Mouse (Mus musculus) CH12.LX (cell line): Measurements from ENCODE around the gene Neil1. TPM values are rescaled to one million over a fixed set of nuclear protein-coding genes. Genes with fewer than 3 reads are reported as not detected.

Experiments used
- DNase-seq: peaks from one replicate; pipeline ENCODE4 v3.0.0-alpha.2; 2013; ENCODE audit errors: extremely low read depth
- H3K27ac ChIP-seq: 2 replicates; pipeline ENCODE4 v1.5.1; 2012; ENCODE audit warnings: low read depth, mild to moderate bottlenecking, control low read depth, moderate library complexity; ENCODE audit not compliant: insufficient read depth
- H3K27me3 ChIP-seq: replicated peaks from 2 replicates; pipeline ENCODE3; 2012; ENCODE audit warnings: inconsistent platforms
- H3K36me3 ChIP-seq, 2 experiments: replicated peaks in 1 of 2; 2 replicates each; pipeline versions ENCODE3 to v1.6.1; 2012; ENCODE audit warnings: inconsistent platforms in 1 of 2, low read length in 1 of 2, mild to moderate bottlenecking in 1 of 2, mixed read lengths in 1 of 2, moderate library complexity in 1 of 2; ENCODE audit not compliant: control insufficient read depth in 1 of 2, insufficient read depth in 1 of 2
- H3K4me1 ChIP-seq, 2 experiments: 2 replicates each; pipeline ENCODE4 v1.6.1; 2012; ENCODE audit warnings: inconsistent platforms in 1 of 2, moderate library complexity in 1 of 2; ENCODE audit not compliant: insufficient read depth in 2 of 2, control insufficient read depth in 1 of 2
- H3K4me2 ChIP-seq: 2 replicates; pipeline ENCODE4 v1.6.1; 2012; ENCODE audit warnings: low read depth, mild to moderate bottlenecking, control low read depth; ENCODE audit not compliant: poor library complexity, insufficient read depth, severe bottlenecking
- H3K4me3 ChIP-seq, 3 experiments: fragments of 150-350 bp in 1 of 3; sonication (generic) in 1 of 3; replicated peaks in 1 of 3; 2 replicates each; pipeline versions ENCODE3 to v1.5.1; 2011 to 2012; ENCODE audit warnings: low read depth in 2 of 3, low read length in 2 of 3, mild to moderate bottlenecking in 2 of 3, moderate library complexity in 2 of 3, control low read depth in 1 of 3, improper control_type of control experiment in 1 of 3, inconsistent platforms in 1 of 3, mixed read lengths in 1 of 3; ENCODE audit not compliant: poor library complexity in 1 of 3
- H3K79me2 ChIP-seq: replicated peaks from 2 replicates; pipeline ENCODE4 v1.6.1; 2012; ENCODE audit warnings: mild to moderate bottlenecking, moderate library complexity; ENCODE audit not compliant: control insufficient read depth, poor library complexity, insufficient read depth, severe bottlenecking; ENCODE audit errors: extremely low read depth
- H3K9ac ChIP-seq: 2 replicates; pipeline ENCODE4 v1.6.1; 2012; ENCODE audit warnings: low read depth, mild to moderate bottlenecking, control low read depth, moderate library complexity; ENCODE audit not compliant: insufficient read depth
- H3K9me3 ChIP-seq: replicated peaks from 2 replicates; pipeline ENCODE3; 2012; ENCODE audit warnings: low read length, inconsistent platforms, mixed read lengths
- BHLHE40 ChIP-seq: IDR thresholded peaks from 2 replicates; pipeline ENCODE4 v1.6.1; 2011; ENCODE audit warnings: mild to moderate bottlenecking, low read depth, low read length, improper control_type of control experiment
- CTCF ChIP-seq, 2 experiments: IDR thresholded peaks in 1 of 2; conservative IDR thresholded peaks in 1 of 2; 2 replicates each; pipeline ENCODE4 v1.5.1; 2011 to 2012; ENCODE audit warnings: low read depth in 2 of 2, low read length in 2 of 2, improper control_type of control experiment in 1 of 2, inconsistent platforms in 1 of 2, mild to moderate bottlenecking in 1 of 2, moderate library complexity in 1 of 2
- ELF1 ChIP-seq: IDR thresholded peaks from 2 replicates; pipeline ENCODE4 v1.6.1; 2014; ENCODE audit warnings: low read depth, mild to moderate bottlenecking, inconsistent platforms, low read length, improper control_type of control experiment
- EP300 ChIP-seq: IDR thresholded peaks from 2 replicates; pipeline ENCODE4 v1.6.1; 2011; ENCODE audit warnings: low read length, improper control_type of control experiment
- ETS1 ChIP-seq: conservative IDR thresholded peaks from 2 replicates; pipeline ENCODE4 v1.6.1; 2012; ENCODE audit warnings: low read depth, mild to moderate bottlenecking, inconsistent platforms, low read length, improper control_type of control experiment, moderate library complexity
- HCFC1 ChIP-seq: IDR thresholded peaks from 2 replicates; pipeline ENCODE4 v1.6.1; 2012; ENCODE audit warnings: low read depth, mild to moderate bottlenecking, inconsistent platforms, low read length, improper control_type of control experiment
- IRF4 ChIP-seq: IDR thresholded peaks from 2 replicates; pipeline ENCODE4 v1.6.1; 2014; ENCODE audit warnings: low read depth, mild to moderate bottlenecking, inconsistent platforms, low read length, improper control_type of control experiment
- JUN ChIP-seq: IDR thresholded peaks from 2 replicates; pipeline ENCODE4 v1.6.1; 2011; ENCODE audit warnings: low read depth, mild to moderate bottlenecking, low read length, improper control_type of control experiment, moderate library complexity; ENCODE audit not compliant: insufficient read depth
- MAX ChIP-seq: IDR thresholded peaks from 2 replicates; pipeline ENCODE4 v1.6.1; 2011; ENCODE audit warnings: low read length, improper control_type of control experiment
- MAZ ChIP-seq: IDR thresholded peaks from 2 replicates; pipeline ENCODE4 v1.6.1; 2012; ENCODE audit warnings: low read depth, mild to moderate bottlenecking, inconsistent platforms, low read length, improper control_type of control experiment, moderate library complexity
- MEF2A ChIP-seq: IDR thresholded peaks from 2 replicates; pipeline ENCODE4 v1.6.1; 2014; ENCODE audit warnings: low read depth, mild to moderate bottlenecking, inconsistent platforms, low read length, improper control_type of control experiment, borderline replicate concordance
- MXI1 ChIP-seq: IDR thresholded peaks from 2 replicates; pipeline ENCODE4 v1.6.1; 2011; ENCODE audit warnings: mild to moderate bottlenecking, low read depth, low read length, improper control_type of control experiment
- MYC ChIP-seq: IDR thresholded peaks from 2 replicates; pipeline ENCODE4 v1.6.1; 2011; ENCODE audit warnings: low read depth, mild to moderate bottlenecking, improper control_type of control experiment, low read length
- NELFE ChIP-seq: IDR thresholded peaks from 2 replicates; pipeline ENCODE4 v1.6.1; 2011; ENCODE audit warnings: low read depth, low read length, improper control_type of control experiment
- NRF1 ChIP-seq: IDR thresholded peaks from 2 replicates; pipeline ENCODE4 v1.6.1; 2014; ENCODE audit warnings: low read depth, mild to moderate bottlenecking, inconsistent platforms, low read length, improper control_type of control experiment, moderate library complexity
- RAD21 ChIP-seq: IDR thresholded peaks from 2 replicates; pipeline ENCODE4 v1.6.1; 2011; ENCODE audit warnings: low read depth, mild to moderate bottlenecking, low read length, improper control_type of control experiment, moderate library complexity
- SIN3A ChIP-seq: IDR thresholded peaks from 2 replicates; pipeline ENCODE4 v1.6.1; 2012; ENCODE audit warnings: low read length, improper control_type of control experiment, inconsistent platforms
- SMC3 ChIP-seq: IDR thresholded peaks from 2 replicates; pipeline ENCODE4 v1.6.1; 2011; ENCODE audit warnings: low read depth, low read length, improper control_type of control experiment
- UBTF ChIP-seq: IDR thresholded peaks from 2 replicates; pipeline ENCODE4 v1.6.1; 2012; ENCODE audit warnings: low read depth, mild to moderate bottlenecking, inconsistent platforms, low read length, improper control_type of control experiment, moderate library complexity
- USF1 ChIP-seq: IDR thresholded peaks from 2 replicates; pipeline ENCODE4 v1.6.1; 2014; ENCODE audit warnings: low read depth, mild to moderate bottlenecking, inconsistent platforms, low read length, improper control_type of control experiment
- USF2 ChIP-seq: conservative IDR thresholded peaks from 2 replicates; pipeline ENCODE4 v1.6.1; 2011; ENCODE audit warnings: low read depth, low read length, improper control_type of control experiment
- ZC3H11A ChIP-seq: IDR thresholded peaks from 2 replicates; pipeline ENCODE4 v1.6.1; 2012; ENCODE audit warnings: low read depth, mild to moderate bottlenecking, inconsistent platforms, low read length, improper control_type of control experiment
- ZKSCAN1 ChIP-seq: IDR thresholded peaks from 2 replicates; pipeline ENCODE4 v1.6.1; 2012; ENCODE audit warnings: low read depth, inconsistent platforms, low read length, improper control_type of control experiment, borderline replicate concordance
- dilution Hi-C: fragments of 300-500 bp; cut with MboI; formaldehyde crosslinking; loops from 2 replicates; pipeline ENCODE4 v1.14.3; 2020; ENCODE audit warnings: low sequenced_read_pairs; ENCODE audit not compliant: extremely low pct_unique_long_range_greater_than_20kb, extremely low pct_ligation_motif_present
- in situ Hi-C: fragments of 300-500 bp; cut with MboI; formaldehyde crosslinking; loops from 3 replicates; pipeline ENCODE4 v1.14.3; 2019; ENCODE audit warnings: low sequenced_read_pairs, low pct_ligation_motif_present, low pct_unique_long_range_greater_than_20kb, mixed read lengths
- polyA plus RNA-seq: library from polyadenylated mRNA; unstranded; fragments of >175 nt; gene quantifications from 2 replicates; pipeline ENCODE4 v1.2.1, GENCODE M21; 2012; ENCODE audit warnings: low read depth; ENCODE audit not compliant: insufficient read length
- total RNA-seq, 2 experiments: library from RNA; depleted of rRNA; stranded (reverse); fragments of 300-350 nt in 1 of 2; fragments of >200 nt in 1 of 2; gene quantifications; 2 replicates each; pipeline ENCODE4 v1.2.3; 2012 to 2014

Gene Neil1
- total and polyA plus RNA-seq, 3 experiments, result 0.13 to 0.21 TPM; not detected in 1

GRCm38 (mm10) chr9:57162496-57162895, 14.4 kb upstream of the Neil1 start:
- peak; percentile 47 for DNase-seq
- no peaks in the 10 kb centered on the region for H3K9me3 ChIP-seq
- dilution Hi-C loops (no loop called here), in situ Hi-C loops (no loop called here)
- no peak overlapping the region for H3K4me2 ChIP-seq
- H3K4me3 ChIP-seq, result no peak overlapping the region
- no peaks in the 10 kb centered on the region for H3K79me2 ChIP-seq
- no peak overlapping the region for H3K9ac ChIP-seq
- peak; percentile 85 for TF ChIP-seq USF1
- peak; percentile 55 for TF ChIP-seq ZC3H11A
- TF ChIP-seq MXI1, result peak; percentile 47; the same call in 1 of the 2 replicates
- no peak for TF ChIP-seq JUN
- TF ChIP-seq EP300, result no peak
- TF ChIP-seq SMC3, result peak; percentile 82
- TF ChIP-seq CTCF (conservative IDR thresholded peaks at IDR 0.05 in 1 of 2, IDR thresholded peaks at IDR 0.05 in 1 of 2; ENCODE audit: low read depth in 2 of 2, low read length in 2 of 2), result peak in 1 of 2 experiments; percentile 82; a peak in 2 of 4 replicates
- peak; percentile 96 for TF ChIP-seq MAX
- TF ChIP-seq MAZ, result no peak
- no peak for TF ChIP-seq MEF2A
- 0 out of 2 replicates have a peak, but pooled peaks have one; percentile 30 for TF ChIP-seq HCFC1
- no peak for TF ChIP-seq UBTF
- peak; percentile 33; the same call in 1 of the 2 replicates for TF ChIP-seq ELF1
- TF ChIP-seq ZKSCAN1, result no peak
- peak; percentile 80 for TF ChIP-seq RAD21
- 0 out of 2 replicates have a peak, but pooled peaks have one; percentile 19 for TF ChIP-seq NELFE
- peak; percentile 49; the same call in 1 of the 2 replicates for TF ChIP-seq NRF1
- peak; percentile 81 for TF ChIP-seq USF2
- peak; percentile 50 for TF ChIP-seq BHLHE40
- peak; percentile 42; the same call in 1 of the 2 replicates for TF ChIP-seq IRF4
- peak; percentile 94 for TF ChIP-seq MYC
- no peak for TF ChIP-seq SIN3A
- H3K4me1 ChIP-seq, result peaks cover 2 to 12% of the 10 kb centered on the region in 2 experiments; a peak in 3 of 4 replicates
- no peak overlapping the region for H3K27ac ChIP-seq
- peaks cover 6% of the 10 kb centered on the region for H3K27me3 ChIP-seq
- H3K36me3 ChIP-seq, result no peaks in the 10 kb centered on the region

- H3K27ac ChIP-seq, result no peak overlapping the region
- peaks cover 2% of the 10 kb centered on the region for H3K27me3 ChIP-seq
- peak overlapping the region; percentile 64; the same call in 1 of the 2 replicates for H3K9ac ChIP-seq
Measured at GRCm38 (mm10) chr9:57158506-57158905, 10.4 kb upstream of the Neil1 start.

More at GRCm38 (mm10) chr9:57158506-57158905, 10.4 kb upstream of the Neil1 start:
- peak overlapping the region; percentile 44 for H3K4me2 ChIP-seq
- H3K36me3 ChIP-seq, result peaks cover 22 to 30% of the 10 kb centered on the region in 2 experiments
- H3K79me2 ChIP-seq, result no peaks in the 10 kb centered on the region
- no peaks in the 10 kb centered on the region for H3K9me3 ChIP-seq
- peak overlapping the region; percentile 77 to 91 (median 77) for H3K4me3 ChIP-seq
- DNase-seq, result no peak
- peaks cover 9 to 22% of the 10 kb centered on the region in 2 experiments for H3K4me1 ChIP-seq
- dilution Hi-C loops, result no loop called here
- TF ChIP-seq ETS1 (0 out of 2 replicates have a peak, but pooled peaks have one; percentile 0), IRF4 (no peak)
- in situ Hi-C loops, result no loop called here
